27 mouse cellular contexts compared by ENCODE assay signal in the genomic region with DNA sequence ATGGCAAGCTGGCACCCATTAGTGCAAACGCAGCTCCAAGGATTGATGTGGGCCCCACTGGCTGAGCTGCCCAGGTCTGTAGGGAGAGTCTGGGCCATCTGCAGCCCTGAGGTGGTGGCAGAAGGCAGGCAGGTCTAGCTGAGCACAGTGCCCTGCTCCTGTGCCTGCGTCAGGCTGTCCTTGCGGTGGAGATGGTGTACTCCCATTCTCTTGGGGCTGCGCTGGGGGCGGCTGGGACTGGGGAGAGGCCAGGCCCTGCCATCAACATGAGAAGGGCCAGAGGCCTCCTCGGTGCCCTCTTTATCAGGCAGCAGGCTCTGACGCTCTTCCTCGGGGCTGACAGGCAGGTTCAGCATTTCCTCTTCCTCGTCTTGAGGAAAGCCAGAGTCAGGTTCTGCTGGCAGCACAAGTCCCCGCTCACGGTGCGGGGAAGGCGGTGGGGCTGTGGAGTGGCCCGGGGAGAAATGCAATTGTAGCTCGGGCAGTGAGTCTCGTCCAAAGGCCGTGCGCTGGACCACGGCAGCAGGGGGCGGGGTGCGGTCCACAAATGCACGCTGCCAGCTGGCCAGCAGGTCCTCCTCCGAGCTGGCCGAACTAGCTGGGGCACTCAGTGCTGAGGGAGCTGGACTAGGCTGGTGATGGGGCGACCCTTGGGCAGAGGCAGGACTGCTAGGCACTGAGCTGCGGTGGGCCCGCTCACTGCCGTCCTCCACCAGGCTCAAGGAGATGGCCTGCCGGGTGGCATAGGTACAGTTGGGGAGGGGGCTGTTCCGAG. TPM values are rescaled to one million over a fixed set of nuclear protein-coding genes. Genes with fewer than 3 reads are reported as not detected.
DNase-seq lines count a peak whose midpoint lies in the region; ATAC-seq lines count a peak whose summit lies in the region.
"Had no signal": no experiment of that assay in that cellular context is flagged by ENCODE, and none has a peak within 500 bp of the region (broad histone marks: within the 10 kb centered on the region; RNA-seq: fewer than 3 reads in every experiment).

No protein-coding gene starts in this region.

- H3K9ac ChIP-seq in heart, embryonic 15.5 days = no peak overlapping the region
- H3K9ac ChIP-seq: hindbrain, embryonic 14.5 days; limb, embryonic 15.5 days; liver, embryonic 14.5 days; lung, embryonic 14.5 days; neural tube, embryonic 13.5 days had no signal

- no peaks in the 10 kb centered on the region for H3K9me3 ChIP-seq in heart, embryonic 15.5 days (replicated peaks)
- H3K9me3 ChIP-seq: embryonic facial prominence, embryonic 10.5 days; forebrain, embryonic 10.5 days; limb, embryonic 15.5 days; neural tube, embryonic 13.5 days had no signal

- H3K4me2 ChIP-seq in heart, embryonic 15.5 days = no peak overlapping the region
- H3K4me2 ChIP-seq: hindbrain, embryonic 14.5 days; limb, embryonic 15.5 days; lung, embryonic 14.5 days; neural tube, embryonic 13.5 days had no signal

- intact Hi-C loops in heart, postnatal 25 days (cut with DNase I) = no loop called here

- no peak overlapping the region for H3K27ac ChIP-seq in heart, embryonic 15.5 days
- H3K27ac ChIP-seq: embryonic facial prominence, embryonic 10.5 days; forebrain, embryonic 10.5 days; hindbrain, embryonic 14.5 days; limb, embryonic 15.5 days; liver, embryonic 14.5 days; neural tube, embryonic 13.5 days had no signal

- peaks cover 48% of the 10 kb centered on the region for H3K36me3 ChIP-seq in heart, embryonic 15.5 days

- 0 out of 2 replicates have a peak, but pooled peaks have one; percentile 12 for ATAC-seq in heart, embryonic 15.5 days (replicated peaks; ENCODE audit: insufficient number of reproducible peaks, insufficient read depth, low FRiP score, low read depth)
- ATAC-seq in erythroid progenitor cell, adult 5-6 weeks (replicated peaks; ENCODE audit: low FRiP score, poor library complexity, severe bottlenecking) = no peak
- ATAC-seq: forebrain, embryonic 16.5 days; inflammation-experienced regulatory T-cells, adult 6 months had no signal

- no peak overlapping the region for H3K4me3 ChIP-seq in heart, embryonic 15.5 days
- H3K4me3 ChIP-seq: embryonic facial prominence, embryonic 10.5 days; forebrain, embryonic 10.5 days; limb, embryonic 15.5 days; neural tube, embryonic 13.5 days had no signal

- H3K27me3 ChIP-seq in heart, embryonic 15.5 days = peaks cover 18% of the 10 kb centered on the region

- H3K4me1 ChIP-seq in heart, embryonic 15.5 days (replicated peaks) = peaks cover 10% of the 10 kb centered on the region

- 77% methylated on average over 30 of the region's 30 CpGs for WGBS in heart, embryonic 15.5 days

- DNase-seq in heart, adult 11 months = peak; percentile 94
- no peak for DNase-seq in heart, postnatal 4 days
- no peak for DNase-seq in heart, postnatal 25 days (ENCODE audit: low spot score)
- peak; percentile 42 to 74 for DNase-seq in kidney, postnatal 36 days
- no peak for DNase-seq in kidney, postnatal 14 days
- peak; percentile 46 for DNase-seq in ZHBTc4 (ENCODE audit: low read depth, low spot score)
- DNase-seq: adrenal gland, postnatal 25 days; cerebellum, adult 8-10 months; gastrocnemius, postnatal 10 days; kidney, adult 8-10 months; left cerebral cortex, postnatal 4 days; lung, embryonic 14.5 days; midbrain, embryonic 14.5 days; retina, postnatal 1 day had no signal

RNA-seq across cellular contexts. Expression of a gene that starts 5.1 kb away (rescaled TPM):
- under 1 TPM; 0.81 to 0.90 TPM for total RNA-seq in heart, postnatal 4 days (2021)
- polyA plus RNA-seq in heart, embryonic 15.5 days (2015; fragmentation: Nextera tagmentation; extraction: Ambion mirVana) = 0.47 and 0.94 TPM in 2 replicates
- under 1 TPM; 0.20 to 0.26 TPM for total RNA-seq in heart, postnatal 25 days (2021)
- total RNA-seq in erythroid progenitor cell, adult 5-6 weeks (2015; ENCODE audit: low replicate concordance) = not detected in 2 replicates
- total RNA-seq in erythroid progenitor cell, adult 5-6 weeks (2017; ENCODE audit: low replicate concordance) = 0.39 TPM in 1 of 2 replicates, not detected in the other
- total RNA-seq: common myeloid progenitor, adult 5-6 weeks had no signal

RNA-seq across cellular contexts. Expression of a gene that starts 10.6 kb away (rescaled TPM):
- 10 to 100 TPM; 64.6 TPM for total RNA-seq in heart, postnatal 4 days (2021)
- polyA plus RNA-seq in heart, embryonic 15.5 days (2015; fragmentation: Nextera tagmentation; extraction: Ambion mirVana) = 72.1 and 97.8 TPM in 2 replicates
- 10 to 100 TPM; 81.8 to 82.6 TPM for total RNA-seq in heart, postnatal 25 days (2021)
- total RNA-seq in erythroid progenitor cell, adult 5-6 weeks (2015; ENCODE audit: low replicate concordance) = 46.5 and 53.7 TPM in 2 replicates
- 15.3 and 22.5 TPM in 2 replicates for total RNA-seq in erythroid progenitor cell, adult 5-6 weeks (2017; ENCODE audit: low replicate concordance)

RNA-seq across cellular contexts. Expression of a gene that starts 10.6 kb away (rescaled TPM):
- total RNA-seq in heart, postnatal 4 days (2021) = 10 to 100 TPM; 26.2 to 30.5 TPM
- polyA plus RNA-seq in heart, embryonic 15.5 days (2015; fragmentation: Nextera tagmentation; extraction: Ambion mirVana) = 36.3 and 51.0 TPM in 2 replicates
- total RNA-seq in heart, postnatal 25 days (2021) = 10 to 100 TPM; 20.9 to 26.1 TPM
- 25.6 and 26.4 TPM in 2 replicates for total RNA-seq in erythroid progenitor cell, adult 5-6 weeks (2015; ENCODE audit: low replicate concordance)
- 5.8 and 24.9 TPM in 2 replicates for total RNA-seq in erythroid progenitor cell, adult 5-6 weeks (2017; ENCODE audit: low replicate concordance)

RNA-seq across cellular contexts. Expression of a gene that starts 24.4 kb away (rescaled TPM):
- total RNA-seq in heart, postnatal 4 days (2021) = 10 to 100 TPM; 55.0 to 59.0 TPM
- 39.5 and 44.9 TPM in 2 replicates for polyA plus RNA-seq in heart, embryonic 15.5 days (2015; fragmentation: Nextera tagmentation; extraction: Ambion mirVana)
- 10 to 100 TPM; 37.1 to 40.5 TPM for total RNA-seq in heart, postnatal 25 days (2021)
- total RNA-seq in erythroid progenitor cell, adult 5-6 weeks (2015; ENCODE audit: low replicate concordance) = 2.2 and 21.8 TPM in 2 replicates
- 6.5 and 53.0 TPM in 2 replicates for total RNA-seq in erythroid progenitor cell, adult 5-6 weeks (2017; ENCODE audit: low replicate concordance)

RNA-seq across cellular contexts. Expression of a gene that starts 38.8 kb away (rescaled TPM):
- total RNA-seq in heart, postnatal 4 days (2021) = 1 to 10 TPM in 1 of 2 experiments, under 1 TPM in 1; 0.95 to 1.1 TPM
- 0.49 and 1.7 TPM in 2 replicates for polyA plus RNA-seq in heart, embryonic 15.5 days (2015; fragmentation: Nextera tagmentation; extraction: Ambion mirVana)
- under 1 TPM; 0.39 to 0.49 TPM for total RNA-seq in heart, postnatal 25 days (2021)
- total RNA-seq in erythroid progenitor cell, adult 5-6 weeks (2015; ENCODE audit: low replicate concordance) = not detected in 2 replicates
- not detected in 2 replicates for total RNA-seq in erythroid progenitor cell, adult 5-6 weeks (2017; ENCODE audit: low replicate concordance)
- total RNA-seq: adrenal gland, postnatal 25 days; megakaryocyte-erythroid progenitor cell, adult 5-6 weeks had no signal
- polyA plus RNA-seq: G1E; inflammation-experienced regulatory T-cells, adult 6 months had no signal

Comparison
In these comparisons a context has a peak if more than half of its experiments do, and no peak if none do; other contexts are left out.
1. DNase-seq: peak in heart, adult 11 months (single experiment), kidney, postnatal 36 days (2 of 2) and ZHBTc4 (single experiment); none in heart, postnatal 4 days (single experiment), heart, postnatal 25 days (single experiment) and kidney, postnatal 14 days (single experiment).